Mouse (Mus musculus) heart, adult 2 months (tissue): ENCODE measurements at regions not wholly inside any gene's neighbourhood (a gene's known extent, or its start where the extent isn't known, plus 50 kb on each side); places are given as distances from the start of the nearest gene placed in this dataset.

ENCODE experiments used
- CTCF ChIP-seq: fragments of 200-600 bp; IDR thresholded peaks from 2 replicates; pipeline ENCODE4 v1.8.1; 2022; ENCODE audit warnings: antibody characterized with exemption, mild to moderate bottlenecking, moderate library complexity
- EP300 ChIP-seq: fragments of 200-500 bp; IDR thresholded peaks from 2 replicates; pipeline ENCODE4 v1.6.1; 2011; ENCODE audit warnings: low read depth, low read length, control low read depth; ENCODE audit not compliant: insufficient read depth
- POLR2A ChIP-seq: fragments of 200-500 bp; IDR thresholded peaks from 2 replicates; pipeline ENCODE4 v1.6.1; 2011; ENCODE audit warnings: mild to moderate bottlenecking, low read depth, low read length, control low read depth; ENCODE audit not compliant: insufficient read depth

DNA sequence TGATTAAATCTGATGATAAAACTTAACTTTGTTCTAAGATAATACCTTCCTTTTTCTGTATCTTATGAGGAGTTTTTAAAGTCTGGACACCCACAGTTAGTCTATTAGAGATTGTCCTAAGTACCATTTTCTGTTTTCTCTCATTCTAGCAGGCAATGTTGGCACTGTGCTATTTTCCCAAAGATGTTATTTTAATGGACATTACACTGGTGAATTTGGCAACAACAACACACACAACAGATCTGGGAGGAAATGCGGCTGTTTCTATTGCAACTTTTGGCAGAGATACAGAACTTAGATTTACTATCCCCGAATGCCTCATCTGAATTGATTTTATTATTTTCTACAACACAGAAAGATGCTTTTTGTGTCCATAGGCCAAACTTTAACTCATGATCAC, 720.9 kb downstream of the Dach1 start:
- TF ChIP-seq CTCF (no peak), EP300 (no peak), POLR2A (no peak)
